Mouse (Mus musculus) stomach, embryonic 16.5 days (tissue): ENCODE data around the gene Trmt2b. TPM values are rescaled to one million over a fixed set of nuclear protein-coding genes. Genes with fewer than 3 reads are reported as not detected.

ENCODE experiments used
- ATAC-seq: fragments of 200-750 bp; cut with Nextera tagmentation; 2 replicates; pipeline ENCODE4 v1.8.0; 2017; ENCODE audit warnings: moderate number of reproducible peaks, moderate TSS enrichment; ENCODE audit not compliant: insufficient read depth, low FRiP score
- H3K27ac ChIP-seq: fragments of 300-500 bp; sonication (generic); 2 replicates; pipeline ENCODE4 v1.5.1; 2014; ENCODE audit warnings: low read length
- H3K27me3 ChIP-seq: fragments of 300-500 bp; sonication (generic); 2 replicates; pipeline ENCODE4 v1.6.1; 2014; ENCODE audit warnings: low read length, control low read depth, mixed read lengths; ENCODE audit not compliant: control insufficient read depth, insufficient read depth
- H3K36me3 ChIP-seq: fragments of 300-500 bp; sonication (generic); 2 replicates; pipeline ENCODE4 v1.6.1; 2014; ENCODE audit warnings: low read length; ENCODE audit not compliant: control insufficient read depth, insufficient read depth
- H3K4me1 ChIP-seq: fragments of 300-500 bp; sonication (generic); 2 replicates; pipeline ENCODE4 v1.6.1; 2014; ENCODE audit warnings: low read length, control low read depth, mixed read lengths; ENCODE audit not compliant: control insufficient read depth, insufficient read depth
- H3K4me2 ChIP-seq: fragments of 300-500 bp; sonication (generic); 2 replicates; pipeline ENCODE4 v1.6.1; 2014; ENCODE audit warnings: low read depth, low read length, mixed read lengths
- H3K4me3 ChIP-seq: fragments of 300-500 bp; sonication (generic); replicated peaks from 2 replicates; pipeline ENCODE4 v1.5.1; 2014; ENCODE audit warnings: mild to moderate bottlenecking, low read length
- H3K9ac ChIP-seq: fragments of 300-500 bp; sonication (generic); 2 replicates; pipeline ENCODE4 v1.6.1; 2014; ENCODE audit warnings: low read length
- H3K9me3 ChIP-seq: fragments of 300-500 bp; sonication (generic); replicated peaks from 2 replicates; pipeline ENCODE4 v1.6.1; 2016; ENCODE audit warnings: low read length, control low read depth; ENCODE audit not compliant: control insufficient read depth
- WGBS: fragments of 180-500 bp; shearing (Covaris S2); extraction: QIAGEN DNeasy Blood & Tissue Kit; methylation state at CpG from one replicate; pipeline ENCODE4 v1.1.7; 2014; 5-methylcytosine and 5-hydroxymethylcytosine counted together
- polyA plus RNA-seq: library from polyadenylated mRNA; unstranded; fragments of >200 nt; fragmentation: Nextera tagmentation; extraction: Ambion mirVana; gene quantifications from 2 replicates; pipeline ENCODE4 v1.2.1, GENCODE M21; 2015

Gene Trmt2b
- polyA plus RNA-seq, 1 experiment from 2014 or later, result 26.0 TPM

DNA sequence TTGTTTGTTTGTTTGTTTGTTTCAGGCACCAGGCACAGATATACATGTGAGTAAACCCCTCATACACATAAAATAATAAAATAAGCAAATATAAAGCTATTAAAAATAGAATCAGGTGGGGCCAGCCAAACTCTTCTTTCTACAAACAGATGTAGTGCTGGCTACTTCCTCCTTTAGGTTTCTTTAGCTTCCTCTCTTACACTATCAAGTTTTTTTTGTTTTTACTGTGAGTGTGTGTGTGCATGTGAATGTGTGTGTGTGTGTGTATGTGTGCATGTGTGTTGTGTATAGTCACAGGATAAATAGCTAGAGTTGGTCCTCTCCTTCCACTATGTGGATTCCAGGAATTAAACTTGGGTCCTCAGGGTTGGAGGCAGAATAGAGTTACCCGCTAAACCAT is 102.1 kb downstream of the Trmt2b start:
- no peak overlapping the region for H3K27ac ChIP-seq
- WGBS, result 100% methylated on average over 1 of the region's 1 CpGs
- ATAC-seq, result no peak

More for the DNA sequence above, 102.1 kb downstream of the Trmt2b start:
- Histone ChIP-seq H3K4me3 (no peak overlapping the region), H3K36me3 (no peaks in the 10 kb centered on the region), H3K4me2 (no peak overlapping the region), H3K9ac (no peak overlapping the region), H3K4me1 (no peaks in the 10 kb centered on the region), H3K27me3 (no peaks in the 10 kb centered on the region), H3K9me3 (no peaks in the 10 kb centered on the region)

Other genes starting within 250 kb of the Trmt2b start
- 35.7 and 36.5 TPM in 2 replicates for gene Cstf2, start 217.8 kb downstream of the Trmt2b start, polyA plus RNA-seq
- 0.22 and 0.94 TPM in 2 replicates for gene Xkrx, start 114.9 kb downstream of the Trmt2b start, polyA plus RNA-seq
- gene Arl13a, start 89.5 kb downstream of the Trmt2b start, polyA plus RNA-seq, result not detected in 2 replicates
- 0.13 and 0.27 TPM in 2 replicates for gene Nox1, start 55.0 kb downstream of the Trmt2b start, polyA plus RNA-seq
- gene Tmem35a, start 18.2 kb upstream of the Trmt2b start, polyA plus RNA-seq, result 4.1 and 4.9 TPM in 2 replicates
- 21.0 and 30.4 TPM in 2 replicates for gene Cenpi, start 31.1 kb upstream of the Trmt2b start, polyA plus RNA-seq
- 1.8 and 2.2 TPM in 2 replicates for gene Drp2, start 127.6 kb upstream of the Trmt2b start, polyA plus RNA-seq
- gene Taf7l, start 199.5 kb upstream of the Trmt2b start, polyA plus RNA-seq, result not detected in 2 replicates